Mouse (Mus musculus) megakaryocyte, embryonic 14.5 days (primary cell): ENCODE measurements around the gene Iba57.

Source experiments
- FLI1 ChIP-seq: IDR thresholded peaks from 2 replicates; pipeline ENCODE4 v1.6.1; 2012; ENCODE audit warnings: low read length, inconsistent platforms, mixed read lengths
- GATA1 ChIP-seq: IDR thresholded peaks from 3 replicates; pipeline ENCODE4 v1.6.1; 2012; ENCODE audit warnings: mixed read lengths, low read length, inconsistent platforms, borderline replicate concordance

- no peak for TF ChIP-seq GATA1
- no peak for TF ChIP-seq FLI1
Measured at GRCm38 (mm10) chr11:59155900-59156299, 7.6 kb downstream of the Iba57 start.
